Mouse (Mus musculus) kidney, adult 2 months (tissue): ENCODE data around the gene Nes.

Experiments
- CTCF ChIP-seq: fragments of 200-500 bp; conservative IDR thresholded peaks from 2 replicates; pipeline ENCODE4 v1.5.1; 2011; ENCODE audit warnings: low read depth, mild to moderate bottlenecking, control low read depth, low read length, moderate library complexity, mixed read lengths; ENCODE audit not compliant: insufficient read depth, insufficient read length
- POLR2A ChIP-seq: fragments of 200-500 bp; IDR thresholded peaks from one replicate; pipeline ENCODE4 v1.6.1; 2011; ENCODE audit warnings: low read depth, low read length, control low read depth

- TF ChIP-seq CTCF (no peak), POLR2A (no peak)
Observed at GRCm38 (mm10) chr3:88000816-88001595, 30.1 kb downstream of the Nes start.
